Mouse (Mus musculus) CH12.LX (cell line): ENCODE measurements around the gene Kalrn. TPM values are rescaled to one million over a fixed set of nuclear protein-coding genes. Genes with fewer than 3 reads are reported as not detected.

Experiments
- DNase-seq: peaks from one replicate; pipeline ENCODE4 v3.0.0-alpha.2; 2013; ENCODE audit errors: extremely low read depth
- H3K27ac ChIP-seq: 2 replicates; pipeline ENCODE4 v1.5.1; 2012; ENCODE audit warnings: low read depth, mild to moderate bottlenecking, control low read depth, moderate library complexity; ENCODE audit not compliant: insufficient read depth
- H3K27me3 ChIP-seq: replicated peaks from 2 replicates; pipeline ENCODE3; 2012; ENCODE audit warnings: inconsistent platforms
- H3K36me3 ChIP-seq, 2 experiments: replicated peaks in 1 of 2; 2 replicates each; pipeline versions ENCODE3 to v1.6.1; 2012; ENCODE audit warnings: inconsistent platforms in 1 of 2, low read length in 1 of 2, mild to moderate bottlenecking in 1 of 2, mixed read lengths in 1 of 2, moderate library complexity in 1 of 2; ENCODE audit not compliant: control insufficient read depth in 1 of 2, insufficient read depth in 1 of 2
- H3K4me1 ChIP-seq, 2 experiments: 2 replicates each; pipeline ENCODE4 v1.6.1; 2012; ENCODE audit warnings: inconsistent platforms in 1 of 2, moderate library complexity in 1 of 2; ENCODE audit not compliant: insufficient read depth in 2 of 2, control insufficient read depth in 1 of 2
- H3K4me2 ChIP-seq: 2 replicates; pipeline ENCODE4 v1.6.1; 2012; ENCODE audit warnings: low read depth, mild to moderate bottlenecking, control low read depth; ENCODE audit not compliant: poor library complexity, insufficient read depth, severe bottlenecking
- H3K4me3 ChIP-seq, 3 experiments: fragments of 150-350 bp in 1 of 3; sonication (generic) in 1 of 3; replicated peaks in 1 of 3; 2 replicates each; pipeline versions ENCODE3 to v1.5.1; 2011 to 2012; ENCODE audit warnings: low read depth in 2 of 3, low read length in 2 of 3, mild to moderate bottlenecking in 2 of 3, moderate library complexity in 2 of 3, control low read depth in 1 of 3, improper control_type of control experiment in 1 of 3, inconsistent platforms in 1 of 3, mixed read lengths in 1 of 3; ENCODE audit not compliant: poor library complexity in 1 of 3
- H3K79me2 ChIP-seq: replicated peaks from 2 replicates; pipeline ENCODE4 v1.6.1; 2012; ENCODE audit warnings: mild to moderate bottlenecking, moderate library complexity; ENCODE audit not compliant: control insufficient read depth, poor library complexity, insufficient read depth, severe bottlenecking; ENCODE audit errors: extremely low read depth
- H3K9ac ChIP-seq: 2 replicates; pipeline ENCODE4 v1.6.1; 2012; ENCODE audit warnings: low read depth, mild to moderate bottlenecking, control low read depth, moderate library complexity; ENCODE audit not compliant: insufficient read depth
- H3K9me3 ChIP-seq: replicated peaks from 2 replicates; pipeline ENCODE3; 2012; ENCODE audit warnings: low read length, inconsistent platforms, mixed read lengths
- CHD1 ChIP-seq: IDR thresholded peaks from 2 replicates; pipeline ENCODE4 v1.6.1; 2012; ENCODE audit warnings: low read depth, low read length, improper control_type of control experiment, inconsistent platforms
- CHD2 ChIP-seq: IDR thresholded peaks from 2 replicates; pipeline ENCODE4 v1.6.1; 2011; ENCODE audit warnings: low read length, improper control_type of control experiment
- CTCF ChIP-seq, 2 experiments: IDR thresholded peaks in 1 of 2; conservative IDR thresholded peaks in 1 of 2; 2 replicates each; pipeline ENCODE4 v1.5.1; 2011 to 2012; ENCODE audit warnings: low read depth in 2 of 2, low read length in 2 of 2, improper control_type of control experiment in 1 of 2, inconsistent platforms in 1 of 2, mild to moderate bottlenecking in 1 of 2, moderate library complexity in 1 of 2
- E2F4 ChIP-seq: IDR thresholded peaks from 2 replicates; pipeline ENCODE4 v1.6.1; 2011; ENCODE audit warnings: low read depth, low read length, improper control_type of control experiment; ENCODE audit not compliant: insufficient replicate concordance
- ELF1 ChIP-seq: IDR thresholded peaks from 2 replicates; pipeline ENCODE4 v1.6.1; 2014; ENCODE audit warnings: low read depth, mild to moderate bottlenecking, inconsistent platforms, low read length, improper control_type of control experiment
- EP300 ChIP-seq: IDR thresholded peaks from 2 replicates; pipeline ENCODE4 v1.6.1; 2011; ENCODE audit warnings: low read length, improper control_type of control experiment
- GABPA ChIP-seq: IDR thresholded peaks from 2 replicates; pipeline ENCODE4 v1.6.1; 2012; ENCODE audit warnings: low read depth, low read length, improper control_type of control experiment, inconsistent platforms; ENCODE audit not compliant: insufficient replicate concordance
- IRF4 ChIP-seq: IDR thresholded peaks from 2 replicates; pipeline ENCODE4 v1.6.1; 2014; ENCODE audit warnings: low read depth, mild to moderate bottlenecking, inconsistent platforms, low read length, improper control_type of control experiment
- KAT2A ChIP-seq: IDR thresholded peaks from 2 replicates; pipeline ENCODE4 v1.6.1; 2012; ENCODE audit warnings: low read length, improper control_type of control experiment, inconsistent platforms; ENCODE audit not compliant: insufficient replicate concordance
- MAFK ChIP-seq: IDR thresholded peaks from 2 replicates; pipeline ENCODE4 v1.6.1; 2011; ENCODE audit warnings: low read length, improper control_type of control experiment; ENCODE audit not compliant: insufficient replicate concordance
- MAX ChIP-seq: IDR thresholded peaks from 2 replicates; pipeline ENCODE4 v1.6.1; 2011; ENCODE audit warnings: low read length, improper control_type of control experiment
- MAZ ChIP-seq: IDR thresholded peaks from 2 replicates; pipeline ENCODE4 v1.6.1; 2012; ENCODE audit warnings: low read depth, mild to moderate bottlenecking, inconsistent platforms, low read length, improper control_type of control experiment, moderate library complexity
- MXI1 ChIP-seq: IDR thresholded peaks from 2 replicates; pipeline ENCODE4 v1.6.1; 2011; ENCODE audit warnings: mild to moderate bottlenecking, low read depth, low read length, improper control_type of control experiment
- MYC ChIP-seq: IDR thresholded peaks from 2 replicates; pipeline ENCODE4 v1.6.1; 2011; ENCODE audit warnings: low read depth, mild to moderate bottlenecking, improper control_type of control experiment, low read length
- NELFE ChIP-seq: IDR thresholded peaks from 2 replicates; pipeline ENCODE4 v1.6.1; 2011; ENCODE audit warnings: low read depth, low read length, improper control_type of control experiment
- NRF1 ChIP-seq: IDR thresholded peaks from 2 replicates; pipeline ENCODE4 v1.6.1; 2014; ENCODE audit warnings: low read depth, mild to moderate bottlenecking, inconsistent platforms, low read length, improper control_type of control experiment, moderate library complexity
- POLR2A ChIP-seq: IDR thresholded peaks from 2 replicates; pipeline ENCODE4 v1.6.1; 2011; ENCODE audit warnings: low read depth, mild to moderate bottlenecking, improper control_type of control experiment, low read length
- POLR2AphosphoS2 ChIP-seq: IDR thresholded peaks from 2 replicates; pipeline ENCODE4 v1.6.1; 2011; ENCODE audit warnings: low read depth, low read length, improper control_type of control experiment
- TBP ChIP-seq: conservative IDR thresholded peaks from 2 replicates; pipeline ENCODE4 v1.6.1; 2011; ENCODE audit warnings: low read depth, low read length, improper control_type of control experiment
- TCF12 ChIP-seq: IDR thresholded peaks from 2 replicates; pipeline ENCODE4 v1.6.1; 2014; ENCODE audit warnings: low read depth, mild to moderate bottlenecking, inconsistent platforms, low read length, improper control_type of control experiment
- UBTF ChIP-seq: IDR thresholded peaks from 2 replicates; pipeline ENCODE4 v1.6.1; 2012; ENCODE audit warnings: low read depth, mild to moderate bottlenecking, inconsistent platforms, low read length, improper control_type of control experiment, moderate library complexity
- USF2 ChIP-seq: conservative IDR thresholded peaks from 2 replicates; pipeline ENCODE4 v1.6.1; 2011; ENCODE audit warnings: low read depth, low read length, improper control_type of control experiment
- ZC3H11A ChIP-seq: IDR thresholded peaks from 2 replicates; pipeline ENCODE4 v1.6.1; 2012; ENCODE audit warnings: low read depth, mild to moderate bottlenecking, inconsistent platforms, low read length, improper control_type of control experiment
- ZMIZ1 ChIP-seq: IDR thresholded peaks from 2 replicates; pipeline ENCODE4 v1.6.1; 2012; ENCODE audit warnings: low read depth, mild to moderate bottlenecking, inconsistent platforms, low read length, improper control_type of control experiment
- dilution Hi-C: fragments of 300-500 bp; cut with MboI; formaldehyde crosslinking; loops from 2 replicates; pipeline ENCODE4 v1.14.3; 2020; ENCODE audit warnings: low sequenced_read_pairs; ENCODE audit not compliant: extremely low pct_unique_long_range_greater_than_20kb, extremely low pct_ligation_motif_present
- in situ Hi-C: fragments of 300-500 bp; cut with MboI; formaldehyde crosslinking; loops from 3 replicates; pipeline ENCODE4 v1.14.3; 2019; ENCODE audit warnings: low sequenced_read_pairs, low pct_ligation_motif_present, low pct_unique_long_range_greater_than_20kb, mixed read lengths
- polyA plus RNA-seq: library from polyadenylated mRNA; unstranded; fragments of >175 nt; gene quantifications from 2 replicates; pipeline ENCODE4 v1.2.1, GENCODE M21; 2012; ENCODE audit warnings: low read depth; ENCODE audit not compliant: insufficient read length
- total RNA-seq, 2 experiments: library from RNA; depleted of rRNA; stranded (reverse); fragments of 300-350 nt in 1 of 2; fragments of >200 nt in 1 of 2; gene quantifications; 2 replicates each; pipeline ENCODE4 v1.2.3; 2012 to 2014

Kalrn gene
- total and polyA plus RNA-seq, 3 experiments: 0.08 to 0.09 TPM; not detected in 1

GRCm38 (mm10) chr16:34354042-34354441 is 219.3 kb downstream of the Kalrn start:
- peaks cover 93% of the 10 kb centered on the region for H3K27me3 ChIP-seq
- no peaks in the 10 kb centered on the region for H3K36me3 ChIP-seq
- H3K9ac ChIP-seq: no peak overlapping the region
- no peak for DNase-seq
- no peak overlapping the region for H3K4me3 ChIP-seq
- no peaks in the 10 kb centered on the region for H3K4me1 ChIP-seq
- no peaks in the 10 kb centered on the region for H3K9me3 ChIP-seq
- TF ChIP-seq CHD1 (no peak), USF2 (no peak), IRF4 (no peak), MYC (no peak), NELFE (no peak), MAZ (no peak), CHD2 (no peak), EP300 (no peak), TCF12 (no peak), TBP (no peak), CTCF (conservative IDR thresholded peaks at IDR 0.05 in 1 of 2, IDR thresholded peaks at IDR 0.05 in 1 of 2; ENCODE audit: low read depth in 2 of 2, low read length in 2 of 2) (no peak), E2F4 (no peak), NRF1 (no peak), ZC3H11A (no peak), UBTF (no peak), POLR2A (no peak), MXI1 (no peak), ZMIZ1 (no peak), ELF1 (no peak), GABPA (no peak)
- no peak overlapping the region for H3K4me2 ChIP-seq
- no peak overlapping the region for H3K27ac ChIP-seq
- in situ Hi-C loops: no loop called here
- no peaks in the 10 kb centered on the region for H3K79me2 ChIP-seq
- dilution Hi-C loops: no loop called here

DNA sequence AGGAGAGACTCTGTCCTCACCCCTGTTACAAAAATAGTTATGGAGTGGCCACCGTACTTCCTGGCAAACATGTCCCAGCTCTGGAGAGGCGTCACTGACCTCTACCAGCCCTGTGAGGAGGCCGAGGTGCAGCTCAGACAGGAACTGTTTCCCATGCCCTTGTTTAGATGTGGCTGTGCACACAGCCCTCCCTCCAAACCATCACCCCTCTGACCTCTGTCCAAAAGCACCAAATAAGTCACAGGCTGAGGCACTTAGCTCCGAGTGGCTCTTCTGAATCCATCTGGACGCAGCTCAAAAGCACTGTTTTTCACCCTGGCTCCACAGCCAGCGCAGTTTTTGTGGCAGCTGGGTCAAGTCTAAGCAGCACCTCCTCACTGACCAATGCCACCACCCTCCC is 220.6 kb downstream of the Kalrn start:
- H3K4me1 ChIP-seq: no peaks in the 10 kb centered on the region
- DNase-seq: no peak
- no peaks in the 10 kb centered on the region for H3K9me3 ChIP-seq
- in situ Hi-C loops: no loop called here
- peaks cover 91% of the 10 kb centered on the region for H3K27me3 ChIP-seq
- H3K4me3 ChIP-seq: no peak overlapping the region
- H3K4me2 ChIP-seq: no peak overlapping the region
- no peak for TF ChIP-seq CTCF (conservative IDR thresholded peaks at IDR 0.05 in 1 of 2, IDR thresholded peaks at IDR 0.05 in 1 of 2; ENCODE audit: low read depth in 2 of 2, low read length in 2 of 2)
- no peak for TF ChIP-seq MAX
- TF ChIP-seq POLR2A: no peak
- no peak for TF ChIP-seq USF2
- TF ChIP-seq MAFK: no peak
- TF ChIP-seq POLR2AphosphoS2: no peak
- no peak for TF ChIP-seq KAT2A
- no peak for TF ChIP-seq MAZ
- no peak for TF ChIP-seq MYC
- no peak for TF ChIP-seq UBTF
- no peak overlapping the region for H3K9ac ChIP-seq
- H3K79me2 ChIP-seq: no peaks in the 10 kb centered on the region
- no peaks in the 10 kb centered on the region for H3K36me3 ChIP-seq
- H3K27ac ChIP-seq: no peak overlapping the region
- dilution Hi-C loops: no loop called here
